Mouse (Mus musculus) erythroblast, embryonic 14.5 days (primary cell): ENCODE measurements at regions not wholly inside any gene's neighbourhood (a gene's known extent, or its start where the extent isn't known, plus 50 kb on each side); places are given as distances from the start of the nearest gene placed in this dataset.

ENCODE experiments used
- GATA1 ChIP-seq: IDR thresholded peaks from 2 replicates; pipeline ENCODE4 v1.6.1; 2012; ENCODE audit warnings: low read length, inconsistent platforms, mixed read lengths
- TAL1 ChIP-seq: IDR thresholded peaks from 3 replicates; pipeline ENCODE4 v1.6.1; 2012; ENCODE audit warnings: low read length, inconsistent platforms, mixed read lengths

- TF ChIP-seq GATA1 (no peak), TAL1 (no peak)
These were observed 86.8 kb upstream of the Plekha5 start for GRCm38 (mm10) chr6:140337083-140337491.
